Mouse (Mus musculus) G1E (cell line): ENCODE results near the gene Gm10197.

Experiments used
- CTCF ChIP-seq: IDR thresholded peaks from 2 replicates; pipeline ENCODE4 v1.5.1; 2012; ENCODE audit warnings: low read depth, low read length, inconsistent platforms, mixed read lengths
- GATA1 ChIP-seq: IDR thresholded peaks from 2 replicates; pipeline ENCODE4 v1.6.1; 2012; ENCODE audit warnings: borderline replicate concordance, low read length, inconsistent platforms, mixed read lengths
- POLR2AphosphoS5 ChIP-seq: IDR thresholded peaks from 2 replicates; pipeline ENCODE4 v1.6.1; 2012; ENCODE audit warnings: low read depth, low read length, inconsistent platforms; ENCODE audit not compliant: insufficient replicate concordance
- TAL1 ChIP-seq: conservative IDR thresholded peaks from 2 replicates; pipeline ENCODE4 v1.6.1; 2012; ENCODE audit warnings: low read depth, low read length, inconsistent platforms, mixed read lengths

DNA sequence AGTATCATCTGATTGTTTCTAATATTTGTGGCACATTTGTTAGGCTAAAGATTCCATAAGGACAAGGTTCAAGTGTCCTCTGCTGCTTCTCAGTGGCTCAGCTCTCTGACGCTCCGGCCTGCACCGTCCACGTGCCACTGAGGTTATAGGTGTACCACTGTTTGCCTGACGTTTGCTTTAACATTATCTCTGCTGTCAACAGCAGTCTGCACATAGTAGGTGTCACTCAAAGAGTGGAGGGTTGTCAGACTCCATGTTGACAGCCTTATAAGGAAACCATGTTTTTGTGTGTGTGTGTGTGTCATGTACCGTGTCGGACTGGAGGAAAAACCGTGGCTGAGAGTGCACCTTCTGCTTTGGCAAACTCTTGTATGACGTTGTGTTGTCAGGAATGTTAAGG, 36.3 kb downstream of the Gm10197 start:
- TF ChIP-seq POLR2AphosphoS5, result no peak
- TF ChIP-seq CTCF, result no peak
- TF ChIP-seq TAL1, result no peak
- TF ChIP-seq GATA1, result no peak
